Mouse (Mus musculus) central nervous system, embryonic 18 days (tissue): Measurements from ENCODE around the gene 6330403K07Rik. TPM values are rescaled to one million over a fixed set of nuclear protein-coding genes. Genes with fewer than 3 reads are reported as not detected.

ENCODE experiments used
- polyA plus RNA-seq: library from polyadenylated mRNA; depleted of rRNA; stranded (reverse); fragments of >200 nt; gene quantifications from 2 replicates; pipeline ENCODE4 v1.2.3, GENCODE M21; 2012; rRNA removed

The 6330403K07Rik gene
- polyA plus RNA-seq, result 557 and 569 TPM in 2 replicates

DNA sequence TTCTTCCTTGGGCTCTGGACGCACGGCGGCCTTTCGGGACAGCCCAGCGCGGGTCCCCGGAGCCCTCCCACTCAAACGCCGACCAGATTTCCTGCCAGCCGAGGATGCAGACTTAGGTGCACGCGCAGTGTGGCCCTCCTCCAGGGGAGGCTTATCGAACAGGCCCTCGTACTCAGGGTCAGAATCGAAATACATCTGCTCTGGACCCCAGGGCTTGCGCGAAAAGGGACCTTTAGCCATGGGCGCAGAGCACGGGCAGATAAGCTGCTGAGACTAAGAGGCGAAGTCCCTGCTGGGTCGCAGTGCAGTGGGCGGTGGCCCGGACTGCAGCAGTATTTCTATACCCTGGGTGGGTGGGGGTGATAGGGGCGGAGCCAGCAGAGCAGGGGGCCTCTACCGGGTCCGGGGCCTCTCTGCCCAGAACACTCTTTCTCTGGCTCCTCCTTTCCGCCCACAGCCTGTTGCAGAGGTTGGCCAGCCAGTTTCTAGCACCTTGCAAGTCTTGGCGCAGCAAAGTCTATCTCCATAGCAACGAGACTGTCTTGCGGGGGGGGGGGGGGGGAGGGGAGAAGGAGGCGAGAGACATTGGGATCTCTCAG, at the start of gene 6330403K07Rik:
Gene 6330403K07Rik (minus strand): TSS at position 351 of the 599 bp plus-strand sequence.

GRCm38 (mm10) chr11:71019201-71020068, 13.9 kb downstream of the 6330403K07Rik start, which contains the start of the genes Mis12 and Derl2:
Gene Mis12, plus strand, starts transcription at chr11:71019611.
Gene Derl2, minus strand, starts transcription at chr11:71019841.

GRCm38 (mm10) chr11:71004316-71004773, 29.0 kb downstream of the 6330403K07Rik start, which contains the start of gene Dhx33:
Gene Dhx33, minus strand, starts transcription at chr11:71004437.

GRCm38 (mm10) chr11:70982557-70983228, 50.6 kb downstream of the 6330403K07Rik start, which contains the start of gene C1qbp:
Gene C1qbp, minus strand, starts transcription at chr11:70983026.

Other genes with a start within 250 kb of the 6330403K07Rik start
- gene Scimp, start 220.9 kb downstream of the 6330403K07Rik start, polyA plus RNA-seq, result 0.07 TPM in 1 of 2 replicates, not detected in the other
- 35.8 and 38.5 TPM in 2 replicates for gene Rabep1, start 188.7 kb downstream of the 6330403K07Rik start, polyA plus RNA-seq
- 109 and 115 TPM in 2 replicates for gene Nup88, start 63.5 kb downstream of the 6330403K07Rik start, polyA plus RNA-seq
- 66.1 and 68.0 TPM in 2 replicates for gene Rpain, start 63.3 kb downstream of the 6330403K07Rik start, polyA plus RNA-seq
- 125 and 130 TPM in 2 replicates for gene C1qbp, start 50.5 kb downstream of the 6330403K07Rik start, polyA plus RNA-seq
- 27.3 and 27.5 TPM in 2 replicates for gene Dhx33, start 29.1 kb downstream of the 6330403K07Rik start, polyA plus RNA-seq
- 14.5 and 16.8 TPM in 2 replicates for gene Mis12, start 13.9 kb downstream of the 6330403K07Rik start, polyA plus RNA-seq
- 25.5 and 26.9 TPM in 2 replicates for gene Derl2, start 13.7 kb downstream of the 6330403K07Rik start, polyA plus RNA-seq
- not detected in 2 replicates for gene Nlrp1a, start 111.2 kb upstream of the 6330403K07Rik start, polyA plus RNA-seq
- gene Nlrp1b, start 197.2 kb upstream of the 6330403K07Rik start, polyA plus RNA-seq, result 0.04 and 0.05 TPM in 2 replicates